Mouse (Mus musculus): ENCODE measurements at regions not wholly inside any gene's neighbourhood (a gene's known extent, or its start where the extent isn't known, plus 50 kb on each side); places are given as distances from the start of the nearest gene placed in this dataset.

GRCm38 (mm10) chr12:97950072-97950471, 309.2 kb downstream of the Galc start:
- no peak for TF ChIP-seq CTCF (conservative IDR thresholded peaks at IDR 0.05; ENCODE audit: insufficient read depth, insufficient read length, low read depth, low read length)
- no peak for TF ChIP-seq POLR2A (IDR thresholded peaks at IDR 0.05; ENCODE audit: low read depth, low read length)
